Mouse (Mus musculus): ENCODE data around the gene Cant1. TPM values are rescaled to one million over a fixed set of nuclear protein-coding genes. Genes with fewer than 3 reads are reported as not detected.

Gene Cant1
- polyA plus RNA-seq, 1 experiment from 2014 or later: 8.3 TPM

GRCm38 (mm10) chr11:118415630-118416029 is 3.3 kb downstream of the Cant1 start:
- DNase-seq (no peak), ATAC-seq (ENCODE audit: low read depth) (no peak)
- no peak overlapping the region for H3K4me2 ChIP-seq
- no peaks in the 10 kb centered on the region for H3K27me3 ChIP-seq
- H3K4me1 ChIP-seq (replicated peaks): peaks cover 35% of the 10 kb centered on the region
- H3K4me3 ChIP-seq (replicated peaks): no peak overlapping the region
- H3K9me3 ChIP-seq (replicated peaks): no peaks in the 10 kb centered on the region
- H3K36me3 ChIP-seq: peaks cover 42% of the 10 kb centered on the region
- no peak overlapping the region for H3K9ac ChIP-seq
- WGBS (ENCODE audit: insufficient replicate concordance): 68% methylated on average over 6 of the region's 6 CpGs
- H3K27ac ChIP-seq: no peak overlapping the region

DNA sequence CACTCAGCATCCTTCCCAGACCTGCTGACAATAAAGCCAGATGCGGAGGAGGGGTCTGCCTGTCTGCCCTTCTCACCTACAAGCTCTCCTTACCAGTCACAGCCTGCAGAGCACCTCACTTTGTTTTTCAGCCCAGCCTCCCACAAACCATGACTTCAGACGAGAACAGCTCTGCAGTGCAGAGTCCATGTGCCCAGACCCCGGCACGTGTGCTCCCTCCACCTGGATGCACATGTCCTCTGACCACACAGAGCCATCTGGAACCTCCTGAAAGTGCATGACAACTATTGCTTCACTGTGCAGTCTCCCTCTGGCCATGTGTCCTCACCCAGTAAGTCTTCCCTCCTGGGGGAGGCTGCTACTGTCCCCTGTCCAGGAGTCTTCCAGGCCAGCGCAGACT is 4.6 kb downstream of the Cant1 start:
- peaks cover 53% of the 10 kb centered on the region for H3K36me3 ChIP-seq
- WGBS (ENCODE audit: insufficient replicate concordance): 80% methylated on average over 5 of the region's 5 CpGs
- DNase-seq: no peak

GRCm38 (mm10) chr11:118413055-118413454 is 5.8 kb downstream of the Cant1 start:
- H3K4me1 ChIP-seq (replicated peaks): peaks cover 21% of the 10 kb centered on the region
- H3K36me3 ChIP-seq: peaks cover 59% of the 10 kb centered on the region
- DNase-seq: no peak
- H3K9me3 ChIP-seq (replicated peaks): no peaks in the 10 kb centered on the region
- no peak overlapping the region for H3K4me3 ChIP-seq (replicated peaks)
- H3K9ac ChIP-seq: no peak overlapping the region
- 81% methylated on average over 4 of the region's 4 CpGs for WGBS (ENCODE audit: insufficient replicate concordance)
- H3K27me3 ChIP-seq: no peaks in the 10 kb centered on the region
- no peak overlapping the region for H3K27ac ChIP-seq
- no peak overlapping the region for H3K4me2 ChIP-seq
- no peak for ATAC-seq (ENCODE audit: low read depth)

More for the DNA sequence above, 4.6 kb downstream of the Cant1 start:
- Histone ChIP-seq H3K4me1 (replicated peaks) (peaks cover 27% of the 10 kb centered on the region), H3K27ac (no peak overlapping the region), H3K27me3 (no peaks in the 10 kb centered on the region), H3K4me3 (replicated peaks) (no peak overlapping the region), H3K9ac (no peak overlapping the region), H3K4me2 (no peak overlapping the region), H3K9me3 (replicated peaks) (no peaks in the 10 kb centered on the region)
- ATAC-seq (ENCODE audit: low read depth): no peak

GRCm38 (mm10) chr11:118412601-118413000 is 6.3 kb downstream of the Cant1 start:
- peaks cover 17% of the 10 kb centered on the region for H3K4me1 ChIP-seq (replicated peaks)
- 76% methylated on average over 2 of the region's 2 CpGs for WGBS (ENCODE audit: insufficient replicate concordance)
- H3K4me2 ChIP-seq: no peak overlapping the region
- H3K27ac ChIP-seq: no peak overlapping the region
- no peaks in the 10 kb centered on the region for H3K27me3 ChIP-seq
- ATAC-seq (ENCODE audit: low read depth) (no peak), DNase-seq (no peak)
- H3K4me3 ChIP-seq (replicated peaks): no peak overlapping the region
- H3K9ac ChIP-seq: no peak overlapping the region
- no peaks in the 10 kb centered on the region for H3K9me3 ChIP-seq (replicated peaks)
- peaks cover 64% of the 10 kb centered on the region for H3K36me3 ChIP-seq

DNA sequence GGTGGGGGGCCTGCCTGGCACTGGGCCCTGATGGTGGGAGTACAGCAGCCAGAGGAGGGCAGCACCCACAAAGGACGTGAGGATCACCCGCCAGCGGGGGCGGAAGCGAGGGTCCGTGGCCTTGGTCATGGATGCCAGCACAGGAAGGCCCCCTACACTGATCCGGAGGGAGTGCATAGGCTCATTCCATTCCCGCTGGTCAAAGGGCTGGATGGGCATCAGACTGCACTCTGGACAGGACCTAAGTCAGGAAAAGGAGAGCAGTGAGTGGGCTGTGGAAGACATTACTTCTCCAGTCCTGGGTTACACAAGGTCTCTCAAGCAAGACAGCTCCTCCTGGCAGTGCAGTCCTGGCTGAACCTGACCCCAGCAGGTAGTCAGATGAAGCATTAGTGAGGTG is 7.6 kb downstream of the Cant1 start:
- H3K9ac ChIP-seq: no peak overlapping the region
- no peak for ATAC-seq (ENCODE audit: low read depth)
- H3K36me3 ChIP-seq: peaks cover 70% of the 10 kb centered on the region

GRCm38 (mm10) chr11:118410479-118410878 is 8.4 kb downstream of the Cant1 start:
- Histone ChIP-seq H3K27ac (no peak overlapping the region), H3K27me3 (no peaks in the 10 kb centered on the region)
- 77% methylated on average over 10 of the region's 10 CpGs for WGBS (ENCODE audit: insufficient replicate concordance)

More for the DNA sequence above, 7.6 kb downstream of the Cant1 start:
- H3K27me3 ChIP-seq: no peaks in the 10 kb centered on the region
- no peak overlapping the region for H3K27ac ChIP-seq
- no peak overlapping the region for H3K4me2 ChIP-seq
- no peaks in the 10 kb centered on the region for H3K9me3 ChIP-seq (replicated peaks)
- 78% methylated on average over 8 of the region's 8 CpGs for WGBS (ENCODE audit: insufficient replicate concordance)
- H3K4me3 ChIP-seq (replicated peaks): no peak overlapping the region
- no peak for DNase-seq
- H3K4me1 ChIP-seq (replicated peaks): peaks cover 4% of the 10 kb centered on the region

DNA sequence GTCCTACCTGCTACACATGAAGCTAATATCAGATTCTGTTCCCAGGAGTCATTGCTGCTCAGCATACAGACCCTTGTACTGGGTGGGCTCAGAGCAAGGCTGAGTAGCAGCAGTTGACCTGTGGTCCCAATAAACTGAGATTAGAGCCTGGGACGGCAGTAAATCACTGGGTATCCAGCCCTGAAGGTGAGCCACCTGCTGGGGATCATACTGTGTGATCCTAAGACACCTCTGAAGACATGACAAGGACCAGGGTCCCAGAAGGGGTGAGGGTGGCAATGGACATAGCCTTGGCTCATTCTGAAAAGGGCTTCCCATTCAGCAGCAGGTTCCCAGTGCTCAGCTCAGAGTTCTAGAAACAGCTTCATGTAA is 8.8 kb downstream of the Cant1 start:
- Histone ChIP-seq H3K9ac (no peak overlapping the region), H3K36me3 (peaks cover 64% of the 10 kb centered on the region), H3K27me3 (no peaks in the 10 kb centered on the region), H3K4me1 (replicated peaks) (no peaks in the 10 kb centered on the region), H3K4me3 (replicated peaks) (no peak overlapping the region), H3K27ac (no peak overlapping the region), H3K4me2 (no peak overlapping the region), H3K9me3 (replicated peaks) (no peaks in the 10 kb centered on the region)
- ATAC-seq (ENCODE audit: low read depth) (no peak), DNase-seq (no peak)
- 60% methylated on average over 1 of the region's 1 CpGs for WGBS (ENCODE audit: insufficient replicate concordance)

More at GRCm38 (mm10) chr11:118410479-118410878, 8.4 kb downstream of the Cant1 start:
- Histone ChIP-seq H3K4me3 (replicated peaks) (no peak overlapping the region), H3K4me1 (replicated peaks) (no peaks in the 10 kb centered on the region), H3K4me2 (no peak overlapping the region), H3K9ac (no peak overlapping the region), H3K36me3 (peaks cover 67% of the 10 kb centered on the region), H3K9me3 (replicated peaks) (no peaks in the 10 kb centered on the region)
- DNase-seq (no peak), ATAC-seq (ENCODE audit: low read depth) (no peak)

- Histone ChIP-seq H3K9me3 (replicated peaks) (no peaks in the 10 kb centered on the region), H3K27me3 (no peaks in the 10 kb centered on the region), H3K4me1 (replicated peaks) (no peaks in the 10 kb centered on the region), H3K36me3 (peaks cover 60% of the 10 kb centered on the region), H3K9ac (no peak overlapping the region), H3K4me3 (replicated peaks) (no peak overlapping the region), H3K4me2 (no peak overlapping the region), H3K27ac (no peak overlapping the region)
- DNase-seq (no peak), ATAC-seq (ENCODE audit: low read depth) (no peak)
- WGBS (ENCODE audit: insufficient replicate concordance): 63% methylated on average over 12 of the region's 12 CpGs
These were observed 9.5 kb downstream of the Cant1 start for GRCm38 (mm10) chr11:118409106-118410072.

- DNase-seq (no peak), ATAC-seq (ENCODE audit: low read depth) (no peak)
- WGBS (ENCODE audit: insufficient replicate concordance): 76% methylated on average over 18 of the region's 18 CpGs
- peaks cover 57% of the 10 kb centered on the region for H3K36me3 ChIP-seq
- H3K4me2 ChIP-seq: no peak overlapping the region
- no peaks in the 10 kb centered on the region for H3K27me3 ChIP-seq
- no peak overlapping the region for H3K27ac ChIP-seq
- H3K9ac ChIP-seq: no peak overlapping the region
- no peaks in the 10 kb centered on the region for H3K9me3 ChIP-seq (replicated peaks)
- H3K4me1 ChIP-seq (replicated peaks): no peaks in the 10 kb centered on the region
- H3K4me3 ChIP-seq (replicated peaks): no peak overlapping the region
These were observed 10.7 kb downstream of the Cant1 start for GRCm38 (mm10) chr11:118408051-118408740.

GRCm38 (mm10) chr11:118407318-118407910 is 11.5 kb downstream of the Cant1 start:
- ATAC-seq (ENCODE audit: low read depth): no peak
- no peaks in the 10 kb centered on the region for H3K9me3 ChIP-seq (replicated peaks)
- no peak overlapping the region for H3K4me3 ChIP-seq (replicated peaks)
- H3K4me1 ChIP-seq (replicated peaks): no peaks in the 10 kb centered on the region
- no peak for DNase-seq
- H3K9ac ChIP-seq: no peak overlapping the region
- H3K27me3 ChIP-seq: no peaks in the 10 kb centered on the region
- no peak overlapping the region for H3K4me2 ChIP-seq
- H3K36me3 ChIP-seq: peaks cover 56% of the 10 kb centered on the region
- H3K27ac ChIP-seq: no peak overlapping the region
- 81% methylated on average over 23 of the region's 23 CpGs for WGBS (ENCODE audit: insufficient replicate concordance)

DNA sequence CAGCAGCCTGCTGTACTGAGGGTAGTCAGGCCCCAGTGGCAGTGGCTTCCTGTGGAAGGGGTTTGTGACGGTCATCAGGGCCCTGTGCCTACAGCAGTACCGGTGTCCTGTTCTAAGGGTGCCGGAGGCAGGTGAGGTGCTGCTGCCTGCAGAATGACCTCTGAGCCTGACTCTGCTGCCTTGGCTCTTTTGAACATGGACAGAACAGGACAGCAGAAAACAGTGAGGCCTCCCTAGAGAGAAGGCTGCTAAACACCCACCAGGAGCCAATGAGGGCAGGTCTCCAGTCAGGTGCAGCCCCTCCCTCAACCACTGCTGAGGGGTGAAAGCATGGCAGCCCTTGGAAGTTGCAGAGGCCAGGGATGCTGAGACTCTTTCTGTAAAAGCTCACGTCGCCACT is 12.4 kb downstream of the Cant1 start:
- H3K4me2 ChIP-seq: no peak overlapping the region
- no peaks in the 10 kb centered on the region for H3K27me3 ChIP-seq
- ATAC-seq (ENCODE audit: low read depth) (no peak), DNase-seq (no peak)
- no peak overlapping the region for H3K27ac ChIP-seq
- H3K36me3 ChIP-seq: peaks cover 49% of the 10 kb centered on the region
- no peak overlapping the region for H3K9ac ChIP-seq
- H3K4me3 ChIP-seq (replicated peaks): no peak overlapping the region
- peaks cover 8% of the 10 kb centered on the region for H3K4me1 ChIP-seq (replicated peaks)
- no peaks in the 10 kb centered on the region for H3K9me3 ChIP-seq (replicated peaks)
- 90% methylated on average over 5 of the region's 5 CpGs for WGBS (ENCODE audit: insufficient replicate concordance)
